Comparison of ENCODE assay signal across 45 mouse cellular contexts in the genomic region with DNA sequence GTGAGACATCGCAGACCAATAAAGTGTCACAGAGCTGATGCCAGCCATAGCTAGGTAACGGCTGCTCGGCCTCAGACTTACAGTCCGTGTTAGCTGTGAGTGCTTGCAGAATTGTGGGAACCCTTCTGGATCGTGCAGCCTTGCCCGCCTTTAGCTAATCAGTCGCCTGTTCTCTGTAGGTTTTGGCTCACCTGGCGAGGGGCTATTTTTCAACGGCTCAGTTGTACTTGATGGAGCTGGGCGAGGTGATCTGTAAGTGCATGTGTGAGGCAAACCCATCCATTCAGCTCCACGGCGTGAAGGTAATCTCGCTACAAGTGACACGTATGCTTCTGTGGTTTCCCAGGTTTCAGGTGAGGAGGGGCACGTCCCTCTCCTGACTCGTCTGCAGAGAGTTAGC. TPM values are rescaled to one million over a fixed set of nuclear protein-coding genes. Genes with fewer than 3 reads are reported as not detected.
"Had no signal": no experiment of that assay in that cellular context is flagged by ENCODE, and none has a peak within 500 bp of the region (broad histone marks: within the 10 kb centered on the region; RNA-seq: fewer than 3 reads in every experiment).

No protein-coding gene starts in this region.

- H3K27me3 ChIP-seq: heart, embryonic 12.5 days; heart, embryonic 13.5 days; heart, embryonic 15.5 days; hindbrain, embryonic 12.5 days; hindbrain, embryonic 13.5 days; hindbrain, embryonic 15.5 days; kidney, embryonic 15.5 days had no signal

- ATAC-seq: hindbrain, embryonic 16.5 days; hindbrain, postnatal 0 days; inflammation-experienced regulatory T-cells, adult 6 months; intestine, embryonic 16.5 days had no signal

- H3K27ac ChIP-seq: heart, adult 2 months; heart, embryonic 13.5 days; heart, embryonic 15.5 days; hindbrain, embryonic 10.5 days; hindbrain, embryonic 12.5 days; hindbrain, embryonic 13.5 days; hindbrain, embryonic 14.5 days; hindbrain, embryonic 15.5 days; hindbrain, postnatal 0 days; kidney, embryonic 15.5 days; kidney, postnatal 0 days; layer of hippocampus, adult 2 months; left cerebral cortex, adult 2 months had no signal

- DNase-seq: heart, adult 2 months; heart, postnatal 10 days; heart, postnatal 14 days; heart, postnatal 36 days; heart, postnatal 4 days; kidney, adult 11 months; kidney, adult 18-20 months; kidney, adult 2 months; kidney, adult 8-10 months; kidney, adult 9 months; kidney, postnatal 10 days; kidney, postnatal 14 days; kidney, postnatal 25 days; kidney, postnatal 36 days; kidney, postnatal 4 days; layer of hippocampus, adult 9-11 months; layer of hippocampus, postnatal 36 days had no signal

- H3K4me2 ChIP-seq: heart, embryonic 11.5 days; heart, embryonic 12.5 days; heart, embryonic 13.5 days; heart, embryonic 15.5 days; hindbrain, embryonic 12.5 days; hindbrain, embryonic 13.5 days; hindbrain, embryonic 14.5 days; hindbrain, embryonic 15.5 days; kidney, embryonic 15.5 days had no signal

- H3K4me1 ChIP-seq: heart, embryonic 12.5 days; heart, embryonic 13.5 days; heart, embryonic 15.5 days; hindbrain, embryonic 10.5 days; hindbrain, embryonic 12.5 days; hindbrain, embryonic 13.5 days; hindbrain, embryonic 15.5 days; kidney, embryonic 15.5 days had no signal

- H3K4me3 ChIP-seq: heart, adult 2 months; heart, embryonic 12.5 days; heart, embryonic 13.5 days; heart, embryonic 15.5 days; hindbrain, embryonic 10.5 days; hindbrain, embryonic 12.5 days; hindbrain, embryonic 13.5 days; hindbrain, embryonic 15.5 days; kidney, embryonic 15.5 days; layer of hippocampus, adult 2 months; left cerebral cortex, adult 2 months had no signal

- H3K9me3 ChIP-seq: heart, embryonic 12.5 days; heart, embryonic 13.5 days; heart, embryonic 15.5 days; hindbrain, embryonic 10.5 days; hindbrain, embryonic 12.5 days; hindbrain, embryonic 13.5 days; hindbrain, embryonic 15.5 days; kidney, embryonic 15.5 days had no signal

- H3K9ac ChIP-seq: heart, embryonic 12.5 days; heart, embryonic 13.5 days; heart, embryonic 15.5 days; hindbrain, embryonic 12.5 days; hindbrain, embryonic 13.5 days; hindbrain, embryonic 14.5 days; hindbrain, embryonic 15.5 days; kidney, embryonic 15.5 days had no signal

RNA-seq across cellular contexts. Expression of gene Wfdc21, which starts 27.0 kb away (rescaled TPM):
- total RNA-seq: heart, adult 2 months; heart, postnatal 10 days; heart, postnatal 25 days; heart, postnatal 36 days; heart, postnatal 4 days; hindbrain, postnatal 0 days; layer of hippocampus, adult 18-20 months; layer of hippocampus, adult 2 months; layer of hippocampus, adult 8-10 months; layer of hippocampus, postnatal 10 days; layer of hippocampus, postnatal 14 days; layer of hippocampus, postnatal 25 days; layer of hippocampus, postnatal 36 days; left cerebral cortex, adult 18-20 months; left cerebral cortex, adult 2 months; left cerebral cortex, adult 8-10 months had no signal
- polyA plus RNA-seq: heart, embryonic 11.5 days; heart, embryonic 12.5 days; heart, embryonic 13.5 days; heart, embryonic 14.5 days; hindbrain, embryonic 10.5 days; hindbrain, embryonic 11.5 days; hindbrain, embryonic 12.5 days; hindbrain, embryonic 13.5 days; hindbrain, embryonic 14.5 days; hindbrain, embryonic 15.5 days; hindbrain, embryonic 16.5 days; inflammation-experienced regulatory T-cells, adult 6 months; kidney, embryonic 14.5 days had no signal
